Mouse (Mus musculus) liver, adult 2 months (tissue): ENCODE measurements around the gene Maged1.

Experiments used
- CTCF ChIP-seq: fragments of 200-500 bp; IDR thresholded peaks from 2 replicates; pipeline ENCODE4 v1.5.1; 2011; ENCODE audit warnings: low read depth, low read length, control low read depth
- POLR2A ChIP-seq: fragments of 200-500 bp; IDR thresholded peaks from 2 replicates; pipeline ENCODE4 v1.6.1; 2011; ENCODE audit warnings: low read length, control low read depth; ENCODE audit not compliant: insufficient read depth; ENCODE audit errors: extremely low read depth

DNA sequence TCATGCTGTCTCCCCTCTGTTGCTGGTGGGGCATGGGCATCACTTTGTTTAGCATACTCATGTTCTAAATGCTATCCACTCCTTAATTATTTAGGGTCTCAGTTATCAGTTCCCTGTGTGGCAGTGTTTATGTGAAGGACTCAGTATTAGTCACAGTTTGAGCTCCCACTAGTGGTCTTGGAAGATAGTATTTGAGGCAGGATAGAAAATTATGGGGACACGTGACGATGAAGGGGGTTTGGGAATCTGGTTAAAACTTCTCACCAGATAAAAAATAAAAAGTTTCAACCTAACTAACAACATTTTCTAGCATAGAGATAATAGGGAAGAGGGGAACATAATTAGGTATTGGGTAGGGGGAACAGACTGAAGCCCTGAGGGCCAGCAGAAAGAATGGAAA lies 22.8 kb upstream of the Maged1 start:
- TF ChIP-seq CTCF (no peak), POLR2A (no peak)
